Mouse (Mus musculus) large intestine, adult 2 months (tissue): ENCODE results near the gene Sirt2. TPM values are rescaled to one million over a fixed set of nuclear protein-coding genes. Genes with fewer than 3 reads are reported as not detected.

Experiments
- DNase-seq: peaks from one replicate; pipeline ENCODE4 v3.0.0-alpha.2; 2012; ENCODE audit warnings: low read depth, low spot score
- WGBS: fragments of 180-500 bp; shearing (Covaris S2); methylation state at CpG from one replicate; pipeline ENCODE4 v1.1.7; 2018; 5-methylcytosine and 5-hydroxymethylcytosine counted together
- polyA plus RNA-seq: library from polyadenylated mRNA; depleted of rRNA; stranded (reverse); fragments of >200 nt; gene quantifications from 2 replicates; pipeline ENCODE4 v1.2.3, GENCODE M21; 2012

Gene Sirt2
- polyA plus RNA-seq, 1 experiment, result 40.2 TPM

DNA sequence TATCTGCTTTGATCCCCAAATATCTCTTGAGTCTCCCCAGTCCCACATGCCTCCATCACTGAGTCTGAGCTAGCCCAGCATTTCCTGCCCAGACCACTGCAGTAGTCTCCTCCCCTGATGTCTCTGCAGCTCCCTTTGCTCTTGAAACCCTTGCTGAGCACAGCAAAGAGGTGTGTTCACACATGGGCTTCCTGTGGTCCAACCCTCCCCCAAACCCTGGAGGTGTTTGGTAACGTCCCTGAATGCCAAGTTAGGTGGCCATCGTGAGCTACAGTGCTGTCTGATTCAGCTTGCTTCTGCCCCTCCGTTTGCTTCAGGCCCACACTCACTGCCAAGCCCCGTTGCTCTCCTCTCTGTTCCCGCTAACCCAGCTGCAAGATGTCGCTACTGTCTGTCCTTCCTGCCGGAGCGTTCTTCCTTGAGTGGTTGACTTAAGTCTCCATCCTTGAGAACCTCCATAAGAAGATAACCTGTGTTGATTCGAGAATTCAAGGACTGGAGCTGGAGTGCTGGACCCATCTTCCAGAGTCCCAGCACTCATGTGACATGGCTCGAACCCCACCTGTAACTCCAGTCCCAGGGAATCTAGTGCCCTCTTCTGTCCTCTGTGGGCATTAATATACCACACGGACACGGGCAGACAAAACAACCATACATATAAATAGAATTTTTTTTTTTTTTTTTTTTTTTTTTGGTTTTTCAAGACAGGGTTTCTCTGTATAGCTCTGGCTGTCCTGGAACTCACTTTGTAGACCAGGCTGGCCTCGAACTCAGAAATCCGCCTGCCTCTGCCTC lies 26.1 kb downstream of the Sirt2 start:
- WGBS, result 74% methylated on average over 14 of the region's 14 CpGs
- no peak for DNase-seq

DNA sequence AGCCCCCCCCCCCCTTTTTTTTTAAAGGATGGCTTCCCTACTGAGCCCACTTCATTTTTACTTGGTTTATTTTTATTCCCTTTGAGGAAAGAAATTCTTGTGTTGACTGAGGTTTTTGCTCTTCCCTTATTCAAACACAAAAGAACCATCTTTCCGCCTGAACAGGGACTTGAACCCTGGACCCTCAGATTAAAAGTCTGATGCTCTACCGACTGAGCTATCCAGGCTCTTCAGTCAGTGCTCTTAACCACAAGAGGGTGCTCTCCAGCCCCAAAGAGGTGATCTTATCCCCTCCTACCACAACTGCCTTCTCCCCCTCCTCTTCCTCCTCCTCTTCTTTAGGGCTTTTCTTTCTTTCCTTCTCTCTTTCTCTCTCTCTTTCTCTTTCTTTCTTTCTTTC lies 27.3 kb downstream of the Sirt2 start:
- 30% methylated on average over 2 of the region's 2 CpGs for WGBS
- DNase-seq, result no peak

DNA sequence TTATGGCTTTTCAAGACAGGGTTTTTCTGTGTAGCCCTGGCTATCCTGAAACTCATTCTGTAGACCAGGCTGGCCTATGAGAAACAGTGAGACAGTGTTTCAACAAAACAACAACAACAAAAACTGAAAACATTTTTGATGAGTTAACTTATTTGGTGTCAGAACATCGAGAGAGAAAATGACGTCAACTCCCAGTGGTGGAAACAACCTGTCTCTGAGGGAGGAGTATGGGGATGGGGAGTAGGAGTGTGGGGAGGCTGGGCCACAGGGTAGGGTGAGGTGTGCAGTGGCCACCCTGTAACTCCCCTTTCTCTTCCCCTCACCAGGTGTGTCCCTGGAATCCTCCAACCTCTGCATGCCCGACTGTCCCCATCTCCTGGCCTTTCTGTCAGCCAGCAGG lies 28.0 kb downstream of the Sirt2 start:
- no peak for DNase-seq
- 73% methylated on average over 3 of the region's 3 CpGs for WGBS

DNA sequence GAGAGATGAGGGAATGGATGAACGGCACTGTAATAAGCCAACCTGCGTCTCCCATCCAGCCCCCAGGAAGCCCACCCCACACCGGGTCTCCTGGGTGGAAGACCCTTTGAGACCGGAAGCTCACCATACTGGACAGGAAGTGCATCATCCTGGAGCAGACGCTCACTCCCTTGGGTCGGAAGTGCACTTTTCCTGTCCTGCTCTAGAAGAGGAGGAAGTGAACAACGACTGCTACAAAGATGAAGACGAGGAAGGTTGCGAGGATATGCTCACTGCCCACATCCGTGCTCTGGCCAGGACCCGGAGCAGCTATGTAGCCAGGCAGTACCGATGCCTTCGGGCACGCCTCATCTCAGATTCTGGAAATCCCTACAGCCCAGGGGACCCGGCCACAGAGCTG lies 29.3 kb downstream of the Sirt2 start:
- no peak for DNase-seq
- 66% methylated on average over 15 of the region's 15 CpGs for WGBS

DNA sequence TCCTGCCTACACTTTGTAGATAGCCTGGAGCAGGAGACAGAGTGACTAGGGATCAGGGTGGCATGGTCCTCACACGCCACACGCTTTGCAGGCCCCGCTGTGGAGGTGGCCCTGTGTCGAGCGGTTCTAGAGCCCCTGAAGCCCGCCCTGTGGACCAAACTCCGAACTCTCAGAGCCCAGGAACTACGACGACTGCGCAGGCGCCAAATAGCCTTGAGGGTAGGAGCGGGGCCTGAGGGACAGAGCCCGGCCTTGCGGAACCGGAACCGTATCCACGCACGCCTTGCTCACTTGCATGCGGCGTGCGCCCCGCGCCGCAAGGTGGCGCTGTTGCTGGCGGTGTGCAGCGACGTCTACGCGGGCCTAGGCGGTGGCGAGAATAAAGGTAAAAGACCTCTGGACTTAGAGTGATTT lies 30.0 kb downstream of the Sirt2 start:
- 11% methylated on average over 32 of the region's 32 CpGs for WGBS
- DNase-seq, result peak; percentile 58

DNA sequence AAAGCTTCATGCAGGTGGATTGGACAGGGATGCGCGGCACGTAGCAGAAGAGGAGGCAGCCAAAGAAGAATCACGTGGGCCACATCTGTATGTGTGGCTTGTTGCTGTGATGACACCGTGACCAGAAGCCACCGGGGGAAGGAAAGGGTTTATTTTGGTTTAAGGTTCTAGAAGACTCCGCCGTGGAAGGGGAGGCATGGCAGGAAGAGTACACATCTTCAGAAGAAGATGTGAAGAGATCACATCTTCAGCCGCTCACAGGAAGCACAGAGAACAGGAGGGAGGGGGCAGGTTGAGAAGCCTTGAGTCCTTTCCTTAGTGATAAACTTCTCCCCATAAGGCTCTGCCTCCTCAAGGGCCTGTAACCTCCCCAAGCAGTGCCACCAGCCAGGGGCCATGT lies 33.5 kb downstream of the Sirt2 start:
- 91% methylated on average over 9 of the region's 9 CpGs for whole genome bisulfite sequencing
- no peak for DNase-seq

DNA sequence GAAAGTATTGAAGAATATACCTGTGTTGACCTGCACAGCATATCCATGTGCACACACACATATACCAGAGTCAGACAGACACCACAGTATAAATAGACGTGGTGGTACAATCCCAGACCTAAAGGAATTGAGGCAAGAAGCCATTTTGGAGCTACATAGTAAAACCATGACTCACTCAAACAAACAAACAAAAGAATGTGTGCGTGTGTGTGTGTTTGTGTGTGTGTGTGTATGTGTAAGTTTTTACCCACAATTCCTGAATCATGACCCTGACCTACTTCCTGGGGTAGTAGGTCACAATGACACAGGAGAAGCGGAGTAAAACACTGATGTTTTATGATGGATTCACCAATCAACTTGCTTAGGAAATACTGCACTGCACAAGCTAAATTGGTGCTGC lies 34.9 kb downstream of the Sirt2 start:
- WGBS, result 12% methylated on average over 3 of the region's 3 CpGs
- DNase-seq, result no peak

DNA sequence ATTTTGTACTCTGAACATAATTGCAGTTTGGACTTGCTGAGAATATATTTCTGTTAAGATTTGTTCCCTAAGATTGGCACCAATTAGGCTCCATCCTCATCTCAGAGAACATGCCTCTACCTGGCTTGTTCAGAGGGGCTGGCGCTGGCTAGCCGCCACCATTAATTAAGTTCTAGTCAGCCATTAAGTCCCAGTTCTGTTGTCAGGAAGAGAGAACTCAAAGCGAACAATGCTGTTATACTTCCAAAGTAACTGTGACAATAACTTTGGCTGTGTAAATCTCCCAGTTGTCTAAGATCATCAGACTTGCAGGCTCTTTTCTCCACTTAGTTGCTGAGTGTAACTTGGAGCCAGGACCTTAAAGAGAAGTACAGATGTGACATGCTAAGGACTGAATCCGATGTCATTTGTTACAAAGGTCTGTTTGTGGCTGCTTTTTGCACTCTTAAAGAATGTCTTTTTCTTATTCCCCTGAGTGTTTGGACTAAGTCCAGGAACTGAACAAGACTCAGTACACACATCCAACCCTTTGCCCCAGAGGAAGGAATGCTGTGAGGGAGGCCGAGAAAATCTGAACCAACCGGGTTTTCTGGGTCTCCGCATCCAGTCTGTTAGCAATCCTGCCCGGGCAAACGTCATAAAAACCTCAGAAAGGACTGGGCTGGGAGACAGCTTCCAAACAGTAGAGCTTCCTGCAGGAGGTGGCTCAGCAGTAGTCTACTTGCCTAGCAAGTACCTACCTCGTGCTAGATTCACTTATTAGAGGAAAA lies 35.6 kb downstream of the Sirt2 start:
- DNase-seq, result no peak
- 8% methylated on average over 10 of the region's 10 CpGs for WGBS

DNA sequence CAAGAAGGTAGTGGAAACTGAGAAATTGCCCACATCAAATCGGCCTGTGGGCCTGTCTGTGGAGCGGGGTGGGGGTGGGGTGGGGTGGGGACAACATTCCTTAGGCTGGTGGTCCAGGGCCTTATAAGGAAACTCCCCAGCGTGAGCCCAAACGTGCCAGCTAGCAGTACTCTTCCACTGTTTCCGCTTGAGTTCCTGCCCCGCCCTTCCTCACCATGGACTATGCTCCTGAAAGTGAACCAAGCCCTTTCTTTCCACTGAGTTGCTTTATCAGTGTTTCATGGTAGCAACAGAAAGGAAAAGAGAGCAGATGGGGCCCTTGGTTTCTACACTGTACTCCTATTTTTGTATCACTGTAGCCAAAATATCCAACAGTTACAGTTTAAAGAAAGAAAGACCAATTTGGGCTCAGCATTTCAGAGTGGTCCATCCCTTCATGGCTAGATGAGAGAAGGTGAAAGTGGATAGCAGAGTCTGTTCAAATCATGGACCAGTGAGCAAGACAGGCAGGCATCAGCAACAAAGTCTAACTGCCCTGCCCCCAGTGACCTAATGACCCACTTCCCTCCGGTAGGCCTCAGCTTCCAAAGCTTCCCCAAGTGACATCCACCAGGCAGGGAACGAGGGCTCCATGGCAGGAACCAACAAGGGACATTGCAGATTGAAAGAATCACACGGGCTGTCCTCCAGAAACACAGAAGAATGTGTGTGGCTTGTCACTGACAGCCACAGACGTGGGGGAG lies 36.5 kb downstream of the Sirt2 start:
- 9% methylated on average over 10 of the region's 10 CpGs for WGBS
- no peak for DNase-seq

DNA sequence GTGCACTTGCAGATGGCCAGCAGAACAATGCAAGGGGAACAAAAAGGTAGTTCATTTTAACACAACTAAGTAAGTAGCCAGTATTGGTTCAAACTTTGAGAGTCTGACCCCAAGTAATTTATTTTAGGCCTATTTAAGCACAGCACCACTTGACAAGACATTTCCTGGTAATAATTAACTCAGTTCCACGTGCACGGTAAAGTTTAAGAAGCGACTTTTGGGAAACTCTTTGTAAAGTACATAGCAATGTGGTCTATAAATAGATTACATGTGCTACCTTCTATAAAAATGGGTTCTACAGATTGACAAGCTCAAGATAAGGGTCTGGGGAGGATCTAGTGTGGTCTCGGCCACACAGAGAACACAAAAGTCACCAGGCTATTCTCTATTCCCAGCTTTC lies 37.2 kb downstream of the Sirt2 start:
- 24% methylated on average over 4 of the region's 4 CpGs for WGBS
- no peak for DNase-seq

DNA sequence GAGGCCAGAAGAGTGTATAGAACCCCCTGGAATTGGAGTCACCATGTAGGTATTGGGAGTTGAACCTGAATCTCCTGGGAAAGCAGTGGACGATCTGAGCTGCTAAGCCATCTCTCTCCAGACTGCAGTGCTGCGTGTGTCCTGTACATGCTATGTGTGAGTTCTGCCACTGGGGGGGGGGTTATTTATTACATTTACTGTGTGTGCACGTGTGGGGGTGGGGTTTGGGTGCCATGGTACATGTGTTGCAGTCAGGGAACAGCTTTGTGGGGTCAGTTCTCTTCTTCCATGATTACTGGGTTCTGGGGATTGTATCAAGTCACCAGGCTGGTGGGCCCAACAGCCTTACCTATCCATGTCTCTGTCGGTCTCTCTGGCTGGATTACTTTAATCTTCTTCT lies 40.3 kb downstream of the Sirt2 start:
- WGBS, result 53% methylated on average over 4 of the region's 4 CpGs
- DNase-seq, result no peak

DNA sequence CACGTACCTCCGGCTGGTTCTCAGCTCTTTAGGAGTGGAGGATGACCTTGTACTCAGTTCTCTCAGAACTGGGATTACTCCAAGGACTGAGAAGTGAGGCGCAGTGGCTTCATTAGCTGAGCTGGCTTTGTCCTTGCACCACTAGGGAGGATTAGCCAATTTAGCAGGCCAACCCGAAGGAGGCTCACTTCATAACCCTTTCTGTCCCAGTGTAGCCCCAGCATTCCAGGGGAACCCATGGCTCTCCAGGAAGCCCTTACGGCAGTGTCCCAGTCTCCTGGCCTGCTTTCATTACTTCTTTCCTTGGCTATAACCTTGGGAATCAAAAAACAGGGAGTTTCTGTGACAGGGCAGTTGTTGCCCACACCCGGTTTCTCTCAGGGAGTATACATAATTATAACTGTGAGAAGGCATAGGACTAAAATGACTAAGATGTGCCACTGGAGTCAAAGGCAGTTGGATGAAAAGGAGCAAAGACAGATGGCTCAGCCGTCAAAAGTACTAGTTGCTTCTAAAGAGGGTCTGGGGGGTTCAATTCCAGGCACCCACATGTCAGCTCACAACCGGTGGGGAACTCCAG lies 41.2 kb downstream of the Sirt2 start:
- no peak for DNase-seq
- 21% methylated on average over 8 of the region's 8 CpGs for WGBS

DNA sequence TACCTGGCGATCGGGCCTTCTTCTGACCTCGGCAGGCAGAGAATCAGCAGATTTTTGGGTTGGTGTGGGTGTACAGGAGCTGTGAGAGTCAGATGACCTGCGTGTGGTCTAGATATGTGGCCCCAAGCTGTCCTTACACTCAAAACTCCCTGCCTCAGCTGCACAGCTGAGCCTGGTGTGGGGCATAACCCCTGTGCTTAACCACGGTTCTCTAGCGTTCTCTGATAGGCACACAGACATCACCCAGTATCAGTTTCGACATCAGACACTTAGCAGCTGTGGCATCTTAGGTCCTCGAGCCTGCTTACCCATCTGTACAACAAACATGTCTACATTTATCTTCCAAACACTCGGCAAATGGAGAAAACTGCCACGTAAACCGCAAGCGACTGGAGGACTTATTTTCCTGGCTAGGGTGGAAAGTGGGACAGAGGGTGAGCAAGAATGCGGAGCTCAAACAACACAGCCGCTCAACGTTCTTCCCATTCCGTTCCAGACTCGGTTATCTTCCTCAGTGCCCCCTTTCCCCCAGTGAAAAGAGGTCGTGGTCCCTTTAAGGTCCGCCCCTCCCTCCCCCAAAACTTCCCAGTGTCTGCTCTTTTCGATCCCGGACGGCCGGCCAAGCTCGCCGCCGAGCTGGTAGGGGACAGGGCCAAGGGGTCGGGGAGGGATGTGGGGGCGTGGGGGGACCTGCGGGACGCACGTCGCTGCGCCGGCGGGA lies 41.8 kb downstream of the Sirt2 start, which contains the start of gene Hnrnpl:
Gene Hnrnpl (plus strand): TSS at position 321 of the 721 bp plus-strand sequence.
- DNase-seq, result no peak
- WGBS, result 4% methylated on average over 35 of the region's 35 CpGs

DNA sequence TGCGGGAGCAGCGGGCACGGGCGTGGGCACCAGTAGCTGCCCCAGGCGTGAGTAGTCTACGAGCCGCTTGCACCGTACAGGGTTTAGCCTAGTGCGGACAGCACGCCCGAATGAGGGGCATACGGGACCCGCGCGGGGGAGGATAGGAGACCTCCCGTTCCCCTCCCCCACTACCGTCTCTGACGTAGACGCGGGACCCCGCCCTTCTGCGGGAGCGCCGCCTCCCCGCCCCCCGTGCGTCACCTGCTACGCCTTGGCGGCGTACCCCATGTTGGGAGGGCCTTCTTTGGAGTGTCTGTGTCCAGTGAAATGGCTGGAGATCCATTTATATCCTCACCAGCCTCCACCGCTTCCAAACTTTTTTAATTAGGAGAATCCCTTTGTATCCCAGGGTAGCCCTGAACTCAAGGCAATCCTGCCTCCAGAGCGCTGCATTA lies 42.4 kb downstream of the Sirt2 start:
- under 1% methylated on average over 32 of the region's 32 CpGs for WGBS
- DNase-seq, result no peak

DNA sequence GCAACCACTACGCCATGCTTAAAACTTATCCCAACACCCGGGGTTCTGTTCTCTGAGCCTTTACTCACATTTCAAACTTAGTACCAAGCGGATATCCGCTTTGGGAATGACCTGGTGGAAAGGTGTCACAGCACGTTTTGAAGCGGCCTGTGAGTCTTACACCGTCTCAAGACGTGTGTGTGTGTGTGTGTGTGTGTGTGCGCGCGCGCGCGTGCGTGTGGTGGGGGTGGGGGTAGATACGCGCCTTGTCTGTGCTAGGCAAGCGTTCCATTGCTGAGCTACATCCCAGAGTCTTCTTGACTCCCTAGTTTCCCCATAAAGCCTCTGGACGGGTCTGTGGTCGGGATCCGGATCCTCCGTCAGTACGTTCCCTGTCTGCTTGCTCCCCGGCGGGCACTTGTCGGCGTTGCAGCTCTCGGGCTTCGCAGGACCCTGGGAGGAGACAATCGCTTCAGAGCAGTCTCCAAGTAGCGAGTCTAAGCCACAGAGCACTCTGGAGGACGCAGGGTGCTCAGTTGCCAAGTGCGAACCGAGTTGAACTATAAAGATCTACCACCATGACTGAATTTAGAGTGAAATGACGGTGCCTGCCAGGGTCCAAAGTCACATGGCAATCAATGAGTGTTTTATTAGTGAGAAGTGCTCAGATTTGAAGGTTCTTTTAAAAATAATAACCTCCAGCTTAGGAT lies 43.0 kb downstream of the Sirt2 start:
- WGBS, result under 1% methylated on average over 35 of the region's 35 CpGs
- DNase-seq, result no peak

DNA sequence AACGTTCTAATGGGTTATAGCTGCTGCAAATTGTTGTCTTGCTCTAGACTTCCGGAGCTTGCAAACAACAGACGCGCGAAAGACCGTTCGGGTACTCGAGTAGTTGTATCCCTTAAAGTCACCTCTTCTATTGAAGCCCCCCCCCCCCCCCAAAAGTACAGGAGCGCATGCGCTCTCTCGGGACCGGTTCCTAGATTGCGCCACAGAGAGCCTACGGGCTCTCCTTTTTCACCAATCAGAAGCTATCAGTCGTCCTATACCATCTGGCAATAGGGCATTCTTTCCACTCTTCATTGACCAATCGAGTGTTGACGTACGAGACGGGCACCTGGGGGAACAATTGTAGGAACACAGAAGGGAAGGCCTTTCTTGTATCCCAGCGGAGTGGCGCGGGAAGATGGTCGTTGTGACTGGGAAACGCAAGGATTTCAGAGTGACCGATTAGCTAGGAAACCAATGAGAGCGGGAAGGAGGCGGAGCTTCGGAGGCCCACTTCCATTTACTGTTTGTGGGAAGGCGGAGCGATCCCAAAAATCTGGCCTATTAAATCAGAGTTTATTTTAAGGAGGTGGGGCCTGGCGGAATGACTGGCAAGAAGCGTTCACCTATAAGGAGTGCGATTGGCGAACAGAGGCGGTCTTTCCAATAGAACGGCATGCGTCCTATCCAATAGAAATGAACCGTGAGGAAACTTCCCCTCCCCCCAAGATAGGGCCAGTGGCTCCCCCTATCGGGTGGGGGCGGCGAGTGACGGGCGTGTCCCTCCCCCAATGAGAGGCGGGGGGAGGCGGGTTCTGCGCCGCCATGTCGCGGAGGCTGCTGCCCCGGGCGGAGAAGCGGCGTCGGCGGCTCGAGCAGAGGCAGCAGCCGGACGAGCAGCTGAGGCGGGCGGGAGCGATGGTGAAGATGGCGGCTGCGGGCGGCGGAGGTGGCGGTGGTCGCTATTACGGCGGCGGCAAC lies 43.9 kb downstream of the Sirt2 start:
- DNase-seq, result no peak
- WGBS, result under 1% methylated on average over 70 of the region's 70 CpGs

DNA sequence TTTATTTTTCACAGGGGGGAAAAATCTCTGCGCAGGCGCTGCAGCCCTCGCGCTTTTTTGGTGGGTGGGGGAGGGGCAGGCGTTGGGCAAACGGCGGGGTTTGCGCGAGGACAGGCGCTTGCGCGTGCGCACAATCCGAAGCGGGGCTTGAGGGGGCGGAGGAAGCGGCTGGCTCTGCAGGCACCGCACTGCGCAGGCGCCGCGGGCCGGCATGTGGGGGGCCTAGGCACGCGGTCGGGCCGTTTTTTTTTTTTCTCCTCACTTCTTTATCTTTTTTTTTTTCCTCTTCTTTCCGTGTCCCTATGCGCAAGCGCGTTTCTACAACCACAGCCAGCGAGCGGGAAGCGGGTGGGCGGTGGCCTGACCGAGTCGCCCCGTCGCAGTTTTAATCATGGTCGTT lies 44.7 kb downstream of the Sirt2 start:
- DNase-seq, result no peak
- under 1% methylated on average over 40 of the region's 40 CpGs for WGBS
